Mouse (Mus musculus) T-helper 17 cell (primary cell): ENCODE measurements at regions not wholly inside any gene's neighbourhood (a gene's known extent, or its start where the extent isn't known, plus 50 kb on each side); places are given as distances from the start of the nearest gene placed in this dataset.

Experiments used
- in situ Hi-C, 2 experiments: fragments of 300-600 bp; cut with MboI, MseI; formaldehyde crosslinking; loops; 1 replicate in 1 of 2; 2 replicates in 1 of 2; pipeline ENCODE4 v1.15.1; 2025; ENCODE audit warnings: high pct_unique_total_duplicates in 2 of 2

GRCm38 (mm10) chr1:101367936-101368335 is 1595.4 kb downstream of the Cntnap5b start:
- in situ Hi-C loops: no loop called here

- in situ Hi-C loops: loop anchor here in 1 of 2 experiments (5.0 kb wide), 1 partner anchor 1194 kb away; no protein-coding TSS in a partner anchor
Observed at GRCm38 (mm10) chr1:101386294-101386693, 1613.7 kb downstream of the Cntnap5b start.
